ENCODE assay signal across 9 mouse cellular contexts in genomic region chr15:100421059-100421757, GRCm38 (mm10). TPM values are rescaled to one million over a fixed set of nuclear protein-coding genes. Genes with fewer than 3 reads are reported as not detected.
DNase-seq lines count a peak whose midpoint lies in the region; ATAC-seq and TF ChIP-seq lines count a peak whose summit lies in the region.
"Had no signal": no experiment of that assay in that cellular context is flagged by ENCODE, and none has a peak within 500 bp of the region (broad histone marks: within the 10 kb centered on the region; RNA-seq: fewer than 3 reads in every experiment).

No protein-coding gene starts in this region.

- H3K4me3 ChIP-seq in bone marrow macrophage, adult 2 months (ENCODE audit: insufficient read depth, low read length) = peak overlapping the region; percentile 72
- H3K4me3 ChIP-seq in heart, embryonic 13.5 days = peak overlapping the region; percentile 96
- H3K4me3 ChIP-seq in liver, embryonic 13.5 days (replicated peaks) = peak overlapping the region; percentile 99

- peaks cover 23% of the 10 kb centered on the region for H3K27me3 ChIP-seq in heart, embryonic 13.5 days (replicated peaks)
- H3K27me3 ChIP-seq in liver, embryonic 13.5 days = peaks cover 25% of the 10 kb centered on the region

- peak overlapping the region; percentile 92 for H3K27ac ChIP-seq in bone marrow macrophage, adult 2 months (ENCODE audit: insufficient read depth, low read depth, low read length)
- H3K27ac ChIP-seq in heart, embryonic 13.5 days (replicated peaks) = peak overlapping the region; percentile 16; the same call in 1 of the 2 replicates
- H3K27ac ChIP-seq in liver, embryonic 13.5 days = peak overlapping the region; percentile 98

- WGBS in heart, embryonic 13.5 days = 32% methylated on average over 8 of the region's 8 CpGs
- 10% methylated on average over 8 of the region's 8 CpGs for WGBS in liver, embryonic 13.5 days (ENCODE audit: insufficient replicate concordance)

- intact Hi-C loops in heart, postnatal 36 days (cut with DNase I) = no loop called here
- intact Hi-C loops in left cerebral cortex, postnatal 4 days (cut with DNase I) = no loop called here

- peaks cover 46% of the 10 kb centered on the region for H3K4me1 ChIP-seq in bone marrow macrophage, adult 2 months (ENCODE audit: control insufficient read depth, insufficient read depth, low read length)
- peaks cover 58% of the 10 kb centered on the region for H3K4me1 ChIP-seq in heart, embryonic 13.5 days
- H3K4me1 ChIP-seq in liver, embryonic 13.5 days (replicated peaks) = peaks cover 72% of the 10 kb centered on the region

- no peaks in the 10 kb centered on the region for H3K36me3 ChIP-seq in heart, embryonic 13.5 days
- H3K36me3 ChIP-seq in liver, embryonic 13.5 days = peaks cover 17% of the 10 kb centered on the region

- TF ChIP-seq POLR2A in bone marrow macrophage, adult 2 months (IDR thresholded peaks at IDR 0.05; ENCODE audit: borderline replicate concordance, low read depth, low read length) = no peak

- no peak for ATAC-seq in heart, embryonic 13.5 days (ENCODE audit: extremely low read depth, insufficient number of reproducible peaks, low FRiP score, low TSS enrichment)
- no peak for ATAC-seq in liver, embryonic 13.5 days (ENCODE audit: low read depth)

- no peak for TF ChIP-seq CTCF in bone marrow macrophage, adult 2 months (IDR thresholded peaks at IDR 0.05; ENCODE audit: low read depth, low read length)

- peak; percentile 41 to 60 for DNase-seq in heart, adult 18-20 months
- DNase-seq in heart, postnatal 36 days = no peak
- DNase-seq in liver, embryonic 13.5 days = peak; percentile 32
- DNase-seq in left cerebral cortex, postnatal 4 days = no peak
- DNase-seq in urinary bladder, adult 2 months (ENCODE audit: low spot score) = no peak
- no peak for DNase-seq in frontal cortex, postnatal 25 days (ENCODE audit: low spot score in 2 of 2)

- H3K4me2 ChIP-seq in heart, embryonic 13.5 days = peak overlapping the region; percentile 100
- H3K4me2 ChIP-seq in liver, embryonic 13.5 days = peak overlapping the region; percentile 79

- no peaks in the 10 kb centered on the region for H3K9me3 ChIP-seq in heart, embryonic 13.5 days
- no peaks in the 10 kb centered on the region for H3K9me3 ChIP-seq in liver, embryonic 13.5 days (replicated peaks)

- peak overlapping the region; percentile 97 for H3K9ac ChIP-seq in heart, embryonic 13.5 days
- peak overlapping the region; percentile 100 for H3K9ac ChIP-seq in liver, embryonic 13.5 days

RNA-seq across cellular contexts. Expression of gene Gm5475, which starts 0.7 kb away (rescaled TPM):
- not detected for total RNA-seq in heart, adult 18-20 months (2021)
- not detected for total RNA-seq in heart, postnatal 36 days (2021)
- polyA plus RNA-seq in bone marrow macrophage, adult 2 months (2012; ENCODE audit: insufficient read depth, insufficient read length, missing spikeins) = not detected in 2 replicates
- polyA plus RNA-seq in heart, embryonic 13.5 days (2015; fragmentation: Nextera tagmentation; extraction: Ambion mirVana) = 0.05 TPM in 1 of 2 replicates, not detected in the other
- not detected in 2 replicates for polyA plus RNA-seq in liver, embryonic 13.5 days (2015; fragmentation: Nextera tagmentation; extraction: Ambion mirVana)
- not detected for total RNA-seq in left cerebral cortex, postnatal 4 days (2021)
- polyA plus RNA-seq in urinary bladder, adult 2 months (2012; rRNA removed) = not detected in 2 replicates

RNA-seq across cellular contexts. Expression of gene Slc11a2, which starts 3.7 kb away (rescaled TPM):
- total RNA-seq in heart, adult 18-20 months (2021) = 10 to 100 TPM; 37.8 to 44.5 TPM
- 10 to 100 TPM; 45.2 TPM for total RNA-seq in heart, postnatal 36 days (2021)
- polyA plus RNA-seq in bone marrow macrophage, adult 2 months (2012; ENCODE audit: insufficient read depth, insufficient read length, missing spikeins) = 64.3 and 68.0 TPM in 2 replicates
- polyA plus RNA-seq in heart, embryonic 13.5 days (2015; fragmentation: Nextera tagmentation; extraction: Ambion mirVana) = 12.8 and 13.2 TPM in 2 replicates
- 46.8 and 57.1 TPM in 2 replicates for polyA plus RNA-seq in liver, embryonic 13.5 days (2015; fragmentation: Nextera tagmentation; extraction: Ambion mirVana)
- total RNA-seq in left cerebral cortex, postnatal 4 days (2021) = 10 to 100 TPM; 55.9 to 61.2 TPM
- polyA plus RNA-seq in urinary bladder, adult 2 months (2012; rRNA removed) = 19.3 and 21.5 TPM in 2 replicates

RNA-seq across cellular contexts. Expression of gene Letmd1, which starts 47.6 kb away (rescaled TPM):
- 10 to 100 TPM; 10.2 to 23.2 TPM for total RNA-seq in heart, adult 18-20 months (2021)
- total RNA-seq in heart, postnatal 36 days (2021) = 10 to 100 TPM; 12.2 to 14.8 TPM
- 41.7 and 45.7 TPM in 2 replicates for polyA plus RNA-seq in bone marrow macrophage, adult 2 months (2012; ENCODE audit: insufficient read depth, insufficient read length, missing spikeins)
- polyA plus RNA-seq in heart, embryonic 13.5 days (2015; fragmentation: Nextera tagmentation; extraction: Ambion mirVana) = 15.3 and 15.8 TPM in 2 replicates
- polyA plus RNA-seq in liver, embryonic 13.5 days (2015; fragmentation: Nextera tagmentation; extraction: Ambion mirVana) = 14.4 and 15.0 TPM in 2 replicates
- total RNA-seq in left cerebral cortex, postnatal 4 days (2021) = 10 to 100 TPM; 65.8 to 70.5 TPM
- 46.8 and 50.4 TPM in 2 replicates for polyA plus RNA-seq in urinary bladder, adult 2 months (2012; rRNA removed)

RNA-seq across cellular contexts. Expression of gene Higd1c, which starts 56.9 kb away (rescaled TPM):
- total RNA-seq in heart, adult 18-20 months (2021) = not detected
- total RNA-seq in heart, postnatal 36 days (2021) = not detected
- polyA plus RNA-seq in bone marrow macrophage, adult 2 months (2012; ENCODE audit: insufficient read depth, insufficient read length, missing spikeins) = not detected in 2 replicates
- not detected in 2 replicates for polyA plus RNA-seq in heart, embryonic 13.5 days (2015; fragmentation: Nextera tagmentation; extraction: Ambion mirVana)
- not detected in 2 replicates for polyA plus RNA-seq in liver, embryonic 13.5 days (2015; fragmentation: Nextera tagmentation; extraction: Ambion mirVana)
- total RNA-seq in left cerebral cortex, postnatal 4 days (2021) = not detected
- polyA plus RNA-seq in urinary bladder, adult 2 months (2012; rRNA removed) = not detected in 2 replicates
- polyA plus RNA-seq: large intestine, adult 2 months had no signal

Comparison
In these comparisons a context has a peak if more than half of its experiments do, and no peak if none do; other contexts are left out.
1. DNase-seq: peak in heart, adult 18-20 months (2 of 2) and liver, embryonic 13.5 days (single experiment); none in heart, postnatal 36 days (0 of 2), left cerebral cortex, postnatal 4 days (single experiment), urinary bladder, adult 2 months (single experiment) and frontal cortex, postnatal 25 days (0 of 2).
2. H3K27ac ChIP-seq: peak in every context shown above with its lines; median percentile 98 in liver, embryonic 13.5 days; 92 in bone marrow macrophage, adult 2 months; 16 in heart, embryonic 13.5 days.
3. Peak in every context shown above with its lines, with median percentiles within 50 percentile points of each other: H3K4me3 ChIP-seq.